Mouse (Mus musculus): ENCODE data around the gene Kiz. TPM values are rescaled to one million over a fixed set of nuclear protein-coding genes. Genes with fewer than 3 reads are reported as not detected.

The Kiz gene
- polyA plus RNA-seq, 1 experiment from 2014 or later = 11.7 TPM

GRCm38 (mm10) chr2:146871300-146872269 lies 15.9 kb downstream of the Kiz start:
- Histone ChIP-seq H3K36me3 (ENCODE audit: control insufficient read depth, insufficient read depth, low read length) (no peaks in the 10 kb centered on the region), H3K4me2 (replicated peaks; ENCODE audit: low read depth) (no peak overlapping the region), H3K4me1 (replicated peaks; ENCODE audit: control insufficient read depth, insufficient read depth) (no peaks in the 10 kb centered on the region), H3K27me3 (ENCODE audit: control insufficient read depth, insufficient read depth, low read length) (no peaks in the 10 kb centered on the region), H3K27ac (replicated peaks) (no peak overlapping the region), H3K9me3 (ENCODE audit: control insufficient read depth, low read length) (no peaks in the 10 kb centered on the region), H3K9ac (ENCODE audit: low read length) (no peak overlapping the region), H3K4me3 (ENCODE audit: low read depth, low read length) (no peak overlapping the region)
- no peak for ATAC-seq (ENCODE audit: low FRiP score, low TSS enrichment)
- TF ChIP-seq CTCF (IDR thresholded peaks at IDR 0.05; ENCODE audit: low read depth) (no peak), EP300 (optimal IDR thresholded peaks at IDR 0.05) (no peak)
- no peak for DNase-seq (ENCODE audit: low spot score)
- 78% methylated on average over 8 of the region's 8 CpGs for WGBS

- H3K9me3 ChIP-seq (ENCODE audit: control insufficient read depth, low read length) = no peaks in the 10 kb centered on the region
- no peaks in the 10 kb centered on the region for H3K27me3 ChIP-seq (ENCODE audit: control insufficient read depth, insufficient read depth, low read length)
- no peaks in the 10 kb centered on the region for H3K4me1 ChIP-seq (replicated peaks; ENCODE audit: control insufficient read depth, insufficient read depth)
- H3K9ac ChIP-seq (ENCODE audit: low read length) = no peak overlapping the region
- no peaks in the 10 kb centered on the region for H3K36me3 ChIP-seq (ENCODE audit: control insufficient read depth, insufficient read depth, low read length)
- ATAC-seq (ENCODE audit: low FRiP score, low TSS enrichment) (peak; percentile 60; the same call in 1 of the 2 replicates), DNase-seq (ENCODE audit: low spot score) (no peak)
- H3K4me2 ChIP-seq (replicated peaks; ENCODE audit: low read depth) = no peak overlapping the region
- H3K27ac ChIP-seq (replicated peaks) = no peak overlapping the region
- no peak for TF ChIP-seq CTCF (IDR thresholded peaks at IDR 0.05; ENCODE audit: low read depth)
- no peak for TF ChIP-seq EP300 (optimal IDR thresholded peaks at IDR 0.05)
- no peak overlapping the region for H3K4me3 ChIP-seq (ENCODE audit: low read depth, low read length)
- WGBS = 71% methylated on average over 3 of the region's 3 CpGs
Measured at GRCm38 (mm10) chr2:146872697-146873096, 17.0 kb downstream of the Kiz start.

- no peak for DNase-seq (ENCODE audit: low spot score)
- no peak overlapping the region for H3K4me2 ChIP-seq (replicated peaks; ENCODE audit: low read depth)
- ATAC-seq (ENCODE audit: low FRiP score, low TSS enrichment) = no peak
- no peak for TF ChIP-seq EP300 (optimal IDR thresholded peaks at IDR 0.05)
- no peaks in the 10 kb centered on the region for H3K4me1 ChIP-seq (replicated peaks; ENCODE audit: control insufficient read depth, insufficient read depth)
- H3K4me3 ChIP-seq (ENCODE audit: low read depth, low read length) = no peak overlapping the region
- no peak overlapping the region for H3K9ac ChIP-seq (ENCODE audit: low read length)
- H3K36me3 ChIP-seq (ENCODE audit: control insufficient read depth, insufficient read depth, low read length) = no peaks in the 10 kb centered on the region
- H3K27me3 ChIP-seq (ENCODE audit: control insufficient read depth, insufficient read depth, low read length) = no peaks in the 10 kb centered on the region
- H3K27ac ChIP-seq (replicated peaks) = no peak overlapping the region
- H3K9me3 ChIP-seq (ENCODE audit: control insufficient read depth, low read length) = no peaks in the 10 kb centered on the region
- WGBS = 91% methylated on average over 7 of the region's 7 CpGs
Measured at GRCm38 (mm10) chr2:146873881-146874441, 18.3 kb downstream of the Kiz start.

- no peaks in the 10 kb centered on the region for H3K36me3 ChIP-seq (ENCODE audit: control insufficient read depth, insufficient read depth, low read length)
- 71% methylated on average over 1 of the region's 1 CpGs for WGBS
- no peak for ATAC-seq (ENCODE audit: low FRiP score, low TSS enrichment)
- no peak overlapping the region for H3K4me2 ChIP-seq (replicated peaks; ENCODE audit: low read depth)
- no peaks in the 10 kb centered on the region for H3K9me3 ChIP-seq (ENCODE audit: control insufficient read depth, low read length)
- no peaks in the 10 kb centered on the region for H3K4me1 ChIP-seq (replicated peaks; ENCODE audit: control insufficient read depth, insufficient read depth)
- DNase-seq (ENCODE audit: low spot score) = no peak
- no peak overlapping the region for H3K9ac ChIP-seq (ENCODE audit: low read length)
- H3K27ac ChIP-seq (replicated peaks) = no peak overlapping the region
- TF ChIP-seq CTCF (IDR thresholded peaks at IDR 0.05; ENCODE audit: low read depth) (no peak), EP300 (optimal IDR thresholded peaks at IDR 0.05) (no peak)
- no peaks in the 10 kb centered on the region for H3K27me3 ChIP-seq (ENCODE audit: control insufficient read depth, insufficient read depth, low read length)
- no peak overlapping the region for H3K4me3 ChIP-seq (ENCODE audit: low read depth, low read length)
Measured at GRCm38 (mm10) chr2:146877423-146878098, 21.9 kb downstream of the Kiz start.

GRCm38 (mm10) chr2:146881623-146882022 lies 26.0 kb downstream of the Kiz start:
- Histone ChIP-seq H3K27me3 (ENCODE audit: control insufficient read depth, insufficient read depth, low read length) (no peaks in the 10 kb centered on the region), H3K27ac (replicated peaks) (no peak overlapping the region), H3K4me3 (ENCODE audit: low read depth, low read length) (no peak overlapping the region), H3K4me1 (replicated peaks; ENCODE audit: control insufficient read depth, insufficient read depth) (no peaks in the 10 kb centered on the region), H3K9ac (ENCODE audit: low read length) (no peak overlapping the region), H3K4me2 (replicated peaks; ENCODE audit: low read depth) (no peak overlapping the region), H3K9me3 (ENCODE audit: control insufficient read depth, low read length) (no peaks in the 10 kb centered on the region), H3K36me3 (ENCODE audit: control insufficient read depth, insufficient read depth, low read length) (no peaks in the 10 kb centered on the region)
- ATAC-seq (ENCODE audit: low FRiP score, low TSS enrichment) = no peak
- 91% methylated on average over 4 of the region's 4 CpGs for WGBS
- TF ChIP-seq CTCF (IDR thresholded peaks at IDR 0.05; ENCODE audit: low read depth) = no peak
- no peak for DNase-seq (ENCODE audit: low spot score)

Measured in stomach, postnatal 0 days (tissue).